Mouse (Mus musculus) neutrophil, adult 5-6 weeks (primary cell): ENCODE data around the gene Rspo4. TPM values are rescaled to one million over a fixed set of nuclear protein-coding genes. Genes with fewer than 3 reads are reported as not detected.

Experiments
- ATAC-seq: fragments of 151-379, 151-347 bp; 2 replicates; pipeline ENCODE4 v1.8.0; 2017; ENCODE audit warnings: mild to moderate bottlenecking, moderate TSS enrichment; ENCODE audit not compliant: insufficient number of reproducible peaks, poor library complexity, low FRiP score, severe bottlenecking; ENCODE audit errors: extremely low read depth
- total RNA-seq: library from RNA; stranded (forward); fragments of 200-1000 nt; gene quantifications from 2 replicates; pipeline ENCODE4 v1.2.3, GENCODE M21; 2017

Gene Rspo4
- total RNA-seq, 1 experiment from 2014 or later, result not detected

GRCm38 (mm10) chr2:151909386-151909785, 66.7 kb downstream of the Rspo4 start:
- no peak for ATAC-seq

GRCm38 (mm10) chr2:151910498-151910897, 67.8 kb downstream of the Rspo4 start:
- no peak for ATAC-seq

GRCm38 (mm10) chr2:151910919-151911500, 68.3 kb downstream of the Rspo4 start, which contains the start of gene Angpt4:
TSS of gene Angpt4 (plus strand) at chr2:151911210.
- no peak for ATAC-seq

GRCm38 (mm10) chr2:151911751-151912150, 69.0 kb downstream of the Rspo4 start:
- ATAC-seq, result no peak

GRCm38 (mm10) chr2:151914120-151914519, 71.4 kb downstream of the Rspo4 start:
- no peak for ATAC-seq

- ATAC-seq, result no peak
Observed at GRCm38 (mm10) chr2:151915111-151915510, 72.4 kb downstream of the Rspo4 start.

- ATAC-seq, result no peak
Observed at GRCm38 (mm10) chr2:151916061-151916831, 73.5 kb downstream of the Rspo4 start.

GRCm38 (mm10) chr2:151919140-151919539, 76.4 kb downstream of the Rspo4 start:
- no peak for ATAC-seq

- no peak for ATAC-seq
Observed at GRCm38 (mm10) chr2:151921068-151921467, 78.3 kb downstream of the Rspo4 start.

- ATAC-seq, result no peak
Observed at GRCm38 (mm10) chr2:151921596-151921995, 78.9 kb downstream of the Rspo4 start.

Other genes starting within 250 kb of the Rspo4 start
- not detected in 2 replicates for gene Snph, start 210.3 kb upstream of the Rspo4 start, total RNA-seq
- gene Rad21l, start 174.4 kb upstream of the Rspo4 start, total RNA-seq, result not detected in 2 replicates
- gene Tmem74b, start 140.9 kb upstream of the Rspo4 start, total RNA-seq, result not detected in 2 replicates
- gene Psmf1, start 98.7 kb upstream of the Rspo4 start, total RNA-seq, result 11.4 and 13.3 TPM in 2 replicates
- not detected in 2 replicates for gene Angpt4, start 68.3 kb downstream of the Rspo4 start, total RNA-seq
- 5.3 and 7.4 TPM in 2 replicates for gene Fam110a, start 137.3 kb downstream of the Rspo4 start, total RNA-seq
- gene Slc52a3, start 153.6 kb downstream of the Rspo4 start, total RNA-seq, result 1.4 and 1.5 TPM in 2 replicates
- not detected in 2 replicates for gene Scrt2, start 238.6 kb downstream of the Rspo4 start, total RNA-seq